Mouse (Mus musculus) layer of hippocampus, postnatal 10 days (tissue): ENCODE results near the gene Prrt4. TPM values are rescaled to one million over a fixed set of nuclear protein-coding genes. Genes with fewer than 3 reads are reported as not detected.

Source experiments
- DNase-seq, 2 experiments: peaks; one replicate each; pipeline ENCODE4 v3.0.0; 2021; ENCODE audit warnings: low spot score in 2 of 2
- microRNA-seq, 2 experiments: library from miRNA; unstranded; fragments of <30 nt; microRNA quantifications; one replicate each; pipeline ENCODE4 v1.2.0; 2021
- total RNA-seq, 2 experiments: library from RNA; stranded (reverse); gene quantifications; 2 replicates each; pipeline ENCODE4 v1.2.3; 2021

Prrt4 gene
- total RNA-seq, 2 experiments from 2014 or later, result 8.1 to 10.3 TPM

DNA sequence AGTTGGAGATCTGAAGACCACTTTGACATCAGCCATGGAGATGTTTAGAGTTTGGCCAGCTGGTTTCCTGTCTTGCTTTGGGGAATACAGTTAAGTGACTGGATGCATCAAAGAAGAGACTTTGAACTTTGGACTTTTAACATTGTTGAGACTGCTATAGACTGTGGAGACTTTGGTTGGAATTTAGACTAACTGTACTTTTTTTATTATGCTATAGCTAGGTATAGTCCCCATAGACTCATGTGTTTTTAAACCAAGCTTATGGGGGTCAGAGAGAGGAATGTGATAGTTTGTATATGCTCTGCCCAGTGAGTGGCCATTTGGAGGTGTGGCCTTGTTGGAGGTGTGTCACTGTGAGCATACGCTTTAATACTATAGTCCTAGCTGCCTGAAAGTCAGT, 29.4 kb downstream of the Prrt4 start:
- no peak for DNase-seq

DNA sequence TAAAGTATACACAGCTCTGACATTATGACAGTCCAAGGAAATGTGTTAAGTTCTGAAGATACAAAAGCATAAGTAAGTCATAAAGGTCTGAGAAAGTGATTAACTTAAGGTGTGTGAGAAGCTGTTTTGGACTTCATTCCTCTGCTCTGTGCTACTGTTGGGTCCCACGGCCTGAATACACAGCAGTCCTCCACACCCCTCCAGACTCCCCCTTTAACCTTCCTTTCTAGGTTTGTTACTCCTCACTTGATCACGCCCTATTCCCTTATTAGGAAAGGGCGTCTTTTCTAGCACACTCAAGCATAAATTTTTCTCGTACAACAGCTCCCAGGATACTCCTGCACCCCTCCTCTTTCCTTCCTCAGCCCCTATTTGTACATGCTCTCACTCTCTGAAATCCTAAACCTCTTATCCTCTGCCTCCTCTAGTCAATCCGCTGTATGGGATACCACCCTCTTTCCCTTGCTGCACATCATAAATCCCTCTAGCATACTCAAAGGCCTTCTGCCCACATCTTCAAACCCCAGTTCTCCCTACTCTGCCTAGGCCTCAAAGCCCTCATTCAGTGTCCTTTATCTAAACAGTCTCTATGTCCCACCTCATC, 31.9 kb downstream of the Prrt4 start:
- DNase-seq, result no peak

GRCm38 (mm10) chr6:29146641-29147040, 32.7 kb downstream of the Prrt4 start:
- no peak for DNase-seq

GRCm38 (mm10) chr6:29145456-29146307, 33.7 kb downstream of the Prrt4 start:
- DNase-seq, result peak; percentile 33 to 41

DNA sequence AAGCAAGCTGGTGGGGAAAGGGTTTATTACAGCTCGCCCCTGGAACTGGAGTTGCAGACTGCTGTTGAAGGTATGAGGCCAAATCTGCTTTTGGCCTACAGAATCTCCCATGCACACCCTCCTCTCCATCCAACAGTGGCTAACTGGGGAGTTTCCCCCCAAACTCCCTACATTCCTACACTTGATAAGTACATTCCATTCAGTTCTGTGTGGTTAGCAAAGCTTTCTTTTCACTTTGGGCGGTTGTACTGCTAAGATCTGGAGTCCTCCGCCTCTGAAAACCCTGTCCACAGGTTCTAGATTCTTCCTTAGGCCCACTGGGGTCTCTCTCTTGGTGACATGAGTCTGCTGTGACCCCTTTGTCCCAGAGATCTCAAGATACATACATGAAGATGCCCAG, 34.4 kb downstream of the Prrt4 start:
- no peak for DNase-seq

GRCm38 (mm10) chr6:29143608-29144007, 35.8 kb downstream of the Prrt4 start:
- peak; percentile 82 to 83 for DNase-seq

DNA sequence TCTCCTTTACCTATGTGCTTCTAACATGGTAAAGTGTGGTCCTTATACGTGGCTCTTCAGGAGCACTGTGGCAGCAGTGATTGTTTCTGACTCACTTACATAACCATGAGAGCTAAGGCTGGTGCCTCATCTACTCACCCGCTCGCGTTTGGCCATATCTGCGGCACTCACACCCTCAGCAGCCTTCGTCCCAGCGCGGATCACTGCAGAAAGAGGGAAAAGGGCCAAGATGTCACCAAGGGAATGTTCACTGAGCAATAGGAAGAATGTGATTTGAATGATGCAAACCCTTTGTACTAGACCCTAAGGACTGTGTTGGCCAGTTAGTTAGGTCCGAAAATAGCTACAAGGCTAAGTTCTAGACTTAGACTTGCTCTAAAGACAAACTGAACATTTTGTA, 41.9 kb downstream of the Prrt4 start:
- DNase-seq, result no peak

DNA sequence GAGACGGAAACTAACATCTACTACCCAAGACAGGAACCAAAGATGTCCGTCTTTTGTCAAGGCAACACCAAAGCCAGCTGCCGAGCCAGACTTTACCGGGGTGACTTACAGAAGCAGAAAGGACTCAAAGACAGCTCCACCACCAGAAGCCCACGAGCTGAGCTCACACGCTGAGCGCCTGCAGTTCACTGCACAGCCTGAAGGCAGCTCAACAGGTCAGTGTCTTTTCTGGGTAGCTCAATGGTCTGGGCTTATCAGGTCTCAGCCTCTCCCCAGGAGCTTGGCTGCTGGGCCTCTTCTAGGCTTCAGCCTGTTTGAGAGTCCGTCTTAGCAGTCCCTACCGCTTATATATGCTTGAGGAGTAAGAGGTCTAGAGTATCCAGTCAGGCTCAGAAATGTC, 46.3 kb downstream of the Prrt4 start:
- DNase-seq, result no peak

DNA sequence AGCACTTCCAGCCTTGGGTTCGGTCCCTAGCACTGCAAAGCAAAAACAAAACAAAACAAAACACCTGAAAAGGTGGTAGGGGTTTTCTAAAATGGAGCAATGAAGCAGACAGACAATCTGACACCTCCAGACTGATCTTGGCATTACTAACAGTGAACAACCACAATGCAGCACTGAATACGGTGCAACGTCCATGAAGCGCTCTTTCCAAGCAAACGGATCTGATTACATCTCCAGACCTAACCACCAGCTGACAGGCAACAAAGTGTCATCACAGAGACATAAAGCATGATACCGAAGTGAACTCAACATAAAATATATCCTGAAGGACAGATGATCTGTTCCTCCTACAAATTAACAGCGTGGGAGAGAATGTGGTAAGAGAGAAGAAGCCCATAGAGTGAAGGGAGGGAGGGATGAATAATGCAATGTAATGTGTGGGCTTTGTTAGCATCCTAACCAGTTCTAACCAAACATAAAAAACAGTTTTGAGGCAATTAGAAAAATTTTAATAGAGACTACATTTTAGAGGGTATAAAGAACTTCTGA, 52.4 kb downstream of the Prrt4 start:
- DNase-seq, result no peak

DNA sequence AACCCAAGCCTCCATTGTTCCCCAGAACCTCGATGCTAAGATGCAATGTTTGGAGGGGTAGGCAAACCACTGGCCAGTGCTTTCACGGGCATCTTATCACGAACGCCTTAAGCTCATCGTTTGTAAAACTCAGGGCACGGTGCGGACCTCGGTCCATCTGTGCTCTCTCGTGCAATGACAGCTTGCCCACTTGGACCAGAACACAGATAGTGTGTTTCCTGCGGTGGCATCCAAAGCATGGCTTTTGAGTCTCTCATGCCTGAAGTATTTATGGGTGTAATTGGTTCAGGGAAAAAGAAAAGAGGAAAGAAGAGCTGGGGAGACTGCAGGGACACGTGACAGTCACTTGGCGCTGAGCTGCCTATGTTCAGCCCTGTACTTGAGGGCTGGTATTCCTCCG, 59.4 kb downstream of the Prrt4 start:
- no peak for DNase-seq

Small RNA genes within 50 kb of the gene (microRNA-seq; reads per million reads assigned to microRNA genes)
- gene Gm24303, result 0 reads per million in 2 experiments

Other genes starting within 250 kb of the Prrt4 start
- not detected for gene Lep, start 119.4 kb downstream of the Prrt4 start, total RNA-seq
- gene Rbm28, start 14.6 kb downstream of the Prrt4 start, total RNA-seq, result 10 to 100 TPM; 33.7 to 43.6 TPM
- gene Impdh1, start 36.8 kb upstream of the Prrt4 start, total RNA-seq, result 10 to 100 TPM; 84.5 to 87.2 TPM
- gene Hilpda, start 92.9 kb upstream of the Prrt4 start, total RNA-seq, result 1 to 10 TPM; 7.3 to 7.6 TPM
- gene Fam71f2, start 100.0 kb upstream of the Prrt4 start, total RNA-seq, result not detected
- gene Fam71f1, start 139.6 kb upstream of the Prrt4 start, total RNA-seq, result not detected
- 100 to 1,000 TPM; 105 to 109 TPM for gene Calu, start 168.5 kb upstream of the Prrt4 start, total RNA-seq
- 1 to 10 TPM in 1 of 2 experiments, under 1 TPM in 1; 0.54 to 1.1 TPM for gene Opn1sw, start 208.9 kb upstream of the Prrt4 start, total RNA-seq
- gene Ccdc136, start 216.7 kb upstream of the Prrt4 start, total RNA-seq, result 10 to 100 TPM; 60.7 to 66.7 TPM